Mouse (Mus musculus) midbrain, embryonic 11.5 days (tissue): Measurements from ENCODE around the gene Slc25a13. TPM values are rescaled to one million over a fixed set of nuclear protein-coding genes. Genes with fewer than 3 reads are reported as not detected.

Experiments used
- ATAC-seq: fragments of 200-750 bp; cut with Nextera tagmentation; 2 replicates; pipeline ENCODE4 v1.8.0; 2017; ENCODE audit warnings: moderate TSS enrichment, moderate library complexity; ENCODE audit not compliant: low FRiP score
- DNase-seq: peaks from one replicate; pipeline ENCODE4 v3.0.0; 2015; ENCODE audit warnings: low spot score; ENCODE audit errors: missing footprints
- H3K27ac ChIP-seq: fragments of 300-500 bp; sonication (generic); 2 replicates; pipeline ENCODE4 v1.5.1; 2014; ENCODE audit warnings: low read depth, low read length
- H3K27me3 ChIP-seq: fragments of 300-500 bp; sonication (generic); 2 replicates; pipeline ENCODE4 v1.6.1; 2014; ENCODE audit warnings: mild to moderate bottlenecking, low read length, moderate library complexity, mixed read lengths; ENCODE audit not compliant: control insufficient read depth, insufficient read depth
- H3K36me3 ChIP-seq: fragments of 300-500 bp; sonication (generic); 2 replicates; pipeline ENCODE4 v1.6.1; 2014; ENCODE audit warnings: mild to moderate bottlenecking, low read length, moderate library complexity, mixed read lengths; ENCODE audit not compliant: control insufficient read depth, insufficient read depth
- H3K4me1 ChIP-seq: fragments of 300-500 bp; sonication (generic); 2 replicates; pipeline ENCODE4 v1.6.1; 2014; ENCODE audit warnings: low read length; ENCODE audit not compliant: control insufficient read depth, insufficient read depth
- H3K4me2 ChIP-seq: fragments of 300-500 bp; sonication (generic); 2 replicates; pipeline ENCODE4 v1.6.1; 2014; ENCODE audit warnings: mild to moderate bottlenecking, moderate library complexity
- H3K4me3 ChIP-seq: fragments of 300-500 bp; sonication (generic); 2 replicates; pipeline ENCODE4 v1.5.1; 2014; ENCODE audit warnings: low read depth, low read length
- H3K9ac ChIP-seq: fragments of 300-500 bp; sonication (generic); 2 replicates; pipeline ENCODE4 v1.6.1; 2014; ENCODE audit warnings: low read length
- H3K9me3 ChIP-seq: fragments of 300-500 bp; sonication (generic); 2 replicates; pipeline ENCODE4 v1.6.1; 2016; ENCODE audit warnings: low read length; ENCODE audit not compliant: control insufficient read depth
- WGBS: fragments of 180-500 bp; shearing (Covaris S2); extraction: QIAGEN DNeasy Blood & Tissue Kit; methylation state at CpG from one replicate; pipeline ENCODE4 v1.1.7; 2014; 5-methylcytosine and 5-hydroxymethylcytosine counted together
- polyA plus RNA-seq: library from polyadenylated mRNA; unstranded; fragments of >200 nt; fragmentation: Nextera tagmentation; extraction: Ambion mirVana; gene quantifications from 2 replicates; pipeline ENCODE4 v1.2.1, GENCODE M21; 2014

Gene Slc25a13
- polyA plus RNA-seq, 1 experiment from 2014 or later, result 34.7 TPM

GRCm38 (mm10) chr6:6067201-6067600 lies 149.8 kb downstream of the Slc25a13 start:
- no peak overlapping the region for H3K4me2 ChIP-seq
- no peak overlapping the region for H3K4me3 ChIP-seq
- no peaks in the 10 kb centered on the region for H3K36me3 ChIP-seq
- H3K4me1 ChIP-seq, result peaks cover 13% of the 10 kb centered on the region
- H3K9me3 ChIP-seq, result no peaks in the 10 kb centered on the region
- no peak overlapping the region for H3K27ac ChIP-seq
- DNase-seq (no peak), ATAC-seq (no peak)
- WGBS, result 92% methylated on average over 6 of the region's 6 CpGs
- no peaks in the 10 kb centered on the region for H3K27me3 ChIP-seq
- no peak overlapping the region for H3K9ac ChIP-seq

- WGBS, result 5% methylated on average over 3 of the region's 3 CpGs
- DNase-seq (no peak), ATAC-seq (peak; percentile 27; the same call in 1 of the 2 replicates)
- peaks cover 6% of the 10 kb centered on the region for H3K4me1 ChIP-seq
- no peaks in the 10 kb centered on the region for H3K9me3 ChIP-seq
- H3K4me3 ChIP-seq, result no peak overlapping the region
- no peak overlapping the region for H3K4me2 ChIP-seq
- no peak overlapping the region for H3K27ac ChIP-seq
- H3K27me3 ChIP-seq, result no peaks in the 10 kb centered on the region
- H3K36me3 ChIP-seq, result no peaks in the 10 kb centered on the region
- no peak overlapping the region for H3K9ac ChIP-seq
Measured at GRCm38 (mm10) chr6:6058548-6058947, 158.4 kb downstream of the Slc25a13 start.

- no peaks in the 10 kb centered on the region for H3K9me3 ChIP-seq
- ATAC-seq (no peak), DNase-seq (peak; percentile 79)
- no peaks in the 10 kb centered on the region for H3K36me3 ChIP-seq
- no peak overlapping the region for H3K9ac ChIP-seq
- no peak overlapping the region for H3K4me3 ChIP-seq
- H3K4me2 ChIP-seq, result no peak overlapping the region
- no peak overlapping the region for H3K27ac ChIP-seq
- 19% methylated on average over 3 of the region's 3 CpGs for WGBS
- H3K4me1 ChIP-seq, result peaks cover 6% of the 10 kb centered on the region
- H3K27me3 ChIP-seq, result no peaks in the 10 kb centered on the region
Measured at GRCm38 (mm10) chr6:6053946-6054345, 163.0 kb downstream of the Slc25a13 start.

GRCm38 (mm10) chr6:6052696-6053095 lies 164.3 kb downstream of the Slc25a13 start:
- Histone ChIP-seq H3K4me3 (no peak overlapping the region), H3K9me3 (no peaks in the 10 kb centered on the region), H3K4me1 (no peaks in the 10 kb centered on the region), H3K4me2 (no peak overlapping the region), H3K36me3 (no peaks in the 10 kb centered on the region), H3K27ac (no peak overlapping the region), H3K9ac (no peak overlapping the region), H3K27me3 (no peaks in the 10 kb centered on the region)
- WGBS, result 72% methylated on average over 11 of the region's 11 CpGs
- peak; percentile 81 for DNase-seq
- ATAC-seq, result no peak

GRCm38 (mm10) chr6:6046729-6047424 lies 170.1 kb downstream of the Slc25a13 start:
- no peaks in the 10 kb centered on the region for H3K27me3 ChIP-seq
- peak; percentile 37 for DNase-seq
- H3K36me3 ChIP-seq, result no peaks in the 10 kb centered on the region
- no peaks in the 10 kb centered on the region for H3K4me1 ChIP-seq
- WGBS, result 84% methylated on average over 12 of the region's 12 CpGs
- no peaks in the 10 kb centered on the region for H3K9me3 ChIP-seq
- H3K4me3 ChIP-seq, result no peak overlapping the region
- no peak overlapping the region for H3K27ac ChIP-seq
- H3K9ac ChIP-seq, result no peak overlapping the region
- H3K4me2 ChIP-seq, result no peak overlapping the region
- ATAC-seq, result no peak

- H3K4me1 ChIP-seq, result no peaks in the 10 kb centered on the region
- no peak overlapping the region for H3K9ac ChIP-seq
- no peaks in the 10 kb centered on the region for H3K9me3 ChIP-seq
- no peak overlapping the region for H3K4me3 ChIP-seq
- DNase-seq (no peak), ATAC-seq (no peak)
- H3K4me2 ChIP-seq, result no peak overlapping the region
- H3K27ac ChIP-seq, result no peak overlapping the region
- no peaks in the 10 kb centered on the region for H3K27me3 ChIP-seq
- WGBS, result 27% methylated on average over 18 of the region's 18 CpGs
- H3K36me3 ChIP-seq, result no peaks in the 10 kb centered on the region
Measured at GRCm38 (mm10) chr6:6038773-6039550, 178.0 kb downstream of the Slc25a13 start.

GRCm38 (mm10) chr6:6027664-6028063 lies 189.3 kb downstream of the Slc25a13 start:
- no peak overlapping the region for H3K4me3 ChIP-seq
- H3K27ac ChIP-seq, result no peak overlapping the region
- no peaks in the 10 kb centered on the region for H3K36me3 ChIP-seq
- H3K9ac ChIP-seq, result no peak overlapping the region
- H3K9me3 ChIP-seq, result no peaks in the 10 kb centered on the region
- no peak overlapping the region for H3K4me2 ChIP-seq
- 0 out of 2 replicates have a peak, but pooled peaks cover 2% of the 10 kb centered on the region for H3K4me1 ChIP-seq
- WGBS, result 87% methylated on average over 6 of the region's 6 CpGs
- ATAC-seq, result no peak
- no peak for DNase-seq
- H3K27me3 ChIP-seq, result no peaks in the 10 kb centered on the region

- Histone ChIP-seq H3K9me3 (no peaks in the 10 kb centered on the region), H3K36me3 (no peaks in the 10 kb centered on the region), H3K4me3 (no peak overlapping the region), H3K27ac (no peak overlapping the region), H3K9ac (no peak overlapping the region), H3K27me3 (no peaks in the 10 kb centered on the region), H3K4me1 (0 out of 2 replicates have a peak, but pooled peaks cover 2% of the 10 kb centered on the region), H3K4me2 (no peak overlapping the region)
- DNase-seq (no peak), ATAC-seq (no peak)
- 42% methylated on average over 6 of the region's 6 CpGs for WGBS
Measured at GRCm38 (mm10) chr6:6023976-6024375, 193.0 kb downstream of the Slc25a13 start.

GRCm38 (mm10) chr6:6016931-6017330 lies 200.0 kb downstream of the Slc25a13 start:
- no peaks in the 10 kb centered on the region for H3K4me1 ChIP-seq
- H3K27ac ChIP-seq, result no peak overlapping the region
- no peak for ATAC-seq
- no peak for DNase-seq
- no peak overlapping the region for H3K4me2 ChIP-seq
- H3K9ac ChIP-seq, result no peak overlapping the region
- H3K9me3 ChIP-seq, result no peaks in the 10 kb centered on the region
- no peaks in the 10 kb centered on the region for H3K36me3 ChIP-seq
- H3K4me3 ChIP-seq, result no peak overlapping the region
- H3K27me3 ChIP-seq, result no peaks in the 10 kb centered on the region
- WGBS, result 48% methylated on average over 9 of the region's 9 CpGs
